Mouse (Mus musculus) cerebellum, adult 8-10 months (tissue): ENCODE data around the gene Dqx1.

Experiments
- DNase-seq: peaks from one replicate; pipeline ENCODE4 v3.0.0; 2022

Gene Dqx1

DNA sequence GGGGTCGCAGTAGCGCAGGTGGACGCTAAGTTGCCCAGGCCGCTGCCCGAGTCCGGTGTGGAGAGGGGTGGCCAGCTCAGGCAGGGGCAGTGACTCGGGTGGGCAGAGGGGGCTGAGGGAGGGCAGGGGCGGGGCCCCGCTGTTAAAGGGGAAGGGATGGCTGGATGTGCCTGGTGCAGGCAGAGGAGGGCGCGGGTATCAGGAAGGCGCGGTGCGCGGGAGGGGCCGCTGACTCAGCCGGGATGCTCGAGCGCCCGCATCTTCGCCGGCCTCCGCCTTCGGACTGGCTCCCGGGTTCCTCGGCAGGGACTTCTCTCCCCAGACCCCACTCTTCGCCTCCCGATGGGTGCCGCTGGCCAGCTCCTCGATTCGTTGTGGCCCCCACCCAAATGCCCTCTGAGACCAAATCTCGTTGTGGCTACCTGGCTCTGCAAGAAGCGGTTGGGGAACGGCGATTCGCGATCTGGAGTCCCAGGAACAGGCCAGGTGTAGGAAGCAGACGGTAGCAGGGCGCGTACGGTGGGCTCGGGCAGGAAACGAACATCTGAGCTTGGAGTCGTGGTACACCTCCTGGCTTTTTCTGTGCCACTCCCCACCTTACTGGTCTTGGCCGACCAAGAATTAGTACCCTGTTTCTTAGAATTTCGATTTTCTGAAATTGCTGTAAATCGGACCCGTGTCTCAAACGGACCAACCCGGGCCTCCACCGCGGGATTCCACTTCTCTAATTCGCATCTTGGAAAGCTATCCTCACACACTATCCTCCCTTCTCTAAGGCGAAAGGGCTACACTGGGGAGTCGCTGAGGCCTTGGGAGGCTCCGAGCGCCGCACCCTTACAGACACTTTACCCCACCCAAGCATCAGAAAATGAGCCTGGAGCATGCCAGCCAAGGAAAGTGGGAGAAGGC lies 12.9 kb downstream of the Dqx1 start:
- peak; percentile 50 for DNase-seq

GRCm38 (mm10) chr6:83071220-83071619 lies 13.6 kb downstream of the Dqx1 start:
- DNase-seq = peak; percentile 30

DNA sequence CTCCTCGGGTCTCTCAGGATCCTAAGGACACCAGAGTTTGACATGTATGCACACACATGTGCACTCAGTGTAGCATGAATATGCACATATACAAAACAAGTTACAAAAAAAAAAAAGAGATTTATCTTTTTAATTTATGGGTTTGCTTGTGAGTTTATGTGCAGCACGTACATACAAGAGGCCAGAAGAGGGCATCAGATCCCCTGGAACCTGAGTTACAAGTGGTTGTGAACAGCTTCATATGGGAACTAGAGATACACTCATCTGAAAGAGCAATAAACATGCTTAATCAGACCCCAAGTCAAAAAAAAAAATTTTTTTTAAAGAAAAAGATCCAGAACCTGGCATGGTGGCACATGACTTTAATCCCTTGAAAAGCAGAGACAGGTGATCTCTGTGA lies 17.3 kb downstream of the Dqx1 start:
- DNase-seq = no peak

DNA sequence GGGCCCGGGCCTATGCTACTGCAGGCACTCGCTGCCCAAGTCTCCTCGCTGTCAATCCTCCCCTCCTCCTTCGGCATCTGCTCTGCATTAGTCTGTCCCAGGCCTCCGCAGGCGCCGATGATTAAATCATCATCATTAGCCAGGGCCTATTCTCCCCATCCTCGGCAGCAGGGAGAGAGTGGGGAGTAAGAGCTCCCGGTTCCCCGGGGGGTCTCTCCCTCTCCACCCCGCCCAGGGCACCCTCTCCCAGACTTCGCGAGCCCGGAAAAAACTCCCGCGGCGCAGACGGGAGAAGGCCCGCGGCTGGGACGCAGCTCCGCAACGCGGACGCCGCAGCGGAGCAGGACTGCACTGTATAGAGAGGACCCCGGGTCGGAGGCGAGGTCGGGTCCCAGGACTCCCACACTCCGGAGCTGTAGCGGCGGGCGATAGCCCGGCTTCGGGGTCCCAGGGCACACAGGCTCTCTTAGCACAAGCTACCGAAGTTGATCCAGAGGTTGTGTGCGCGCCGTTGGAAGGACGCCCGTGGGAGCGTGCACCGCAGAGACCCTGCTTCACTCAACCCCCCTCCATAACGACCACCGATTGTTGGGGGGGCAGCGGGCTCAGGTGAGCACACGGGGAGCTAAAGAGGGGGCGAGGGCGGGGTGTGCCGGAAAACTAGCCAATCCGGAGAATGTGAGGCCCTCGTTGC lies 20.1 kb downstream of the Dqx1 start, which contains the start of gene Pcgf1:
Pcgf1 (plus strand) TSS at position 240 of the 694 bp plus-strand sequence.
- no peak for DNase-seq

GRCm38 (mm10) chr6:83078324-83078858 lies 20.7 kb downstream of the Dqx1 start:
- peak; percentile 100 for DNase-seq

DNA sequence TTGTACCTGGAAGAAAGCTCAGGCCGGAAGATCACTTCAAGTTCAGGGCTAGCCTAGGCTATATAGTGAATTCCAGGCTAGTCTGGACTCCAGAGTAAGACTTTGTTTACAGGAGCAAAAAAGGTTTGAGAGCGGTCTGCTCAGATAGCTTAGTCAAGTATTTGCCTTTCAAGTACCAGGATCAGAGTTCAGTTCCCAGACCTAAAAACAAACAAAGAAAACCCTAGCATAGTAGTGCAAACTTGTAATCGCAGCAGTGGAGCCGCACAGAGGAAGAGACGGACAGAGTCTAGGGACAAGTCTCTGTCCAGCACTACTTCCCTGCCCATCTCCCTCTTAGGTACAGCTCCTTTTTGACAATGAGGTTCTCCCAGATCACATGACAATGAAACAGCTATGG lies 22.6 kb downstream of the Dqx1 start:
- no peak for DNase-seq

GRCm38 (mm10) chr6:83083497-83083896 lies 25.9 kb downstream of the Dqx1 start:
- no peak for DNase-seq

DNA sequence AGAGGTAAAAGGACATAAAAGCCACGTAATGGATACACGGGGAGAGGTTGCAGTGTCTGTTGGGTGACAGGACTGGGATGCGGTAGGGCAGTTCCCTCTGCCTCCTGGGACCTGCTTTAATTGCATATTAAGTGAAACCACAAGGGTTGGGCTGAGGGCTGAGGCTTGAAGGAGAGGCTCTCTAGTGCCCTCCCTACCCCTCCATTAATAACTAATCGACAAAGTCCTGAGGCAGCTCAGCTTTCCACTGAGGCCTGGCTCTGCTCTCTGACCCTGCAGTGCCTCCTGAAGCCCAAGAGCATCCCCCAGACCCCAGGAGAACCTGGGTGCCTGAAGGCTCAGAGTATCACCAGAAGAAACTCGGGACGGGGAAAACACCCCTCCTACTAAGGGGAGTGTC lies 26.8 kb downstream of the Dqx1 start:
- no peak for DNase-seq

- no peak for DNase-seq
Observed at GRCm38 (mm10) chr6:83086121-83087035, 28.7 kb downstream of the Dqx1 start, which contains the start of gene Lbx2. Gene Lbx2 (plus strand): TSS chr6:83086367.

- no peak for DNase-seq
Observed at GRCm38 (mm10) chr6:83087205-83087925, 29.7 kb downstream of the Dqx1 start.

DNA sequence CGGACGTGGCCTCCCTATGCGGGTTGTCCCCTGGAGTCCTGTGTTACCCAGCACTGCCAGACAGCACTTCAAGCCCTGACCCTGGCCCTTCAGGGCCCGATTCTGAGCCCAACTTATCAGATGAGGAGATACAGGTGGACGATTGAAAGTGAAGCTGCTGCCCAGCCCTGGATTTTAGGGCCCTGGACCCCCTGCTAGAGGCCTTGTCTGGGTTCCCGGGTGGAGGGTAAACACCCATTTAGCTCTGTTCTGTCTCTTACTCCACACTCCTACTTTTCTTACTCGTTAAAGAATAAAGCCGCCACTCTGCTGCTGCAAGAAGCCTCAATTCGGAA lies 30.2 kb downstream of the Dqx1 start:
- no peak for DNase-seq

GRCm38 (mm10) chr6:83092416-83093127 lies 34.9 kb downstream of the Dqx1 start:
- no peak for DNase-seq

GRCm38 (mm10) chr6:83095968-83096367 lies 38.3 kb downstream of the Dqx1 start:
- DNase-seq = no peak

- DNase-seq = no peak
Observed at GRCm38 (mm10) chr6:83098411-83098810, 40.8 kb downstream of the Dqx1 start.

GRCm38 (mm10) chr6:83101316-83101687 lies 43.7 kb downstream of the Dqx1 start, which contains the start of the genes Ccdc142 and Gm42688:
Gene Ccdc142 (plus strand): TSS chr6:83101601.
Gene Gm42688 (plus strand): TSS chr6:83101617.
- DNase-seq = peak; percentile 87

- no peak for DNase-seq
Observed at GRCm38 (mm10) chr6:83101688-83102556, 44.3 kb downstream of the Dqx1 start.

GRCm38 (mm10) chr6:83103130-83103650 lies 45.5 kb downstream of the Dqx1 start:
- DNase-seq = no peak

DNA sequence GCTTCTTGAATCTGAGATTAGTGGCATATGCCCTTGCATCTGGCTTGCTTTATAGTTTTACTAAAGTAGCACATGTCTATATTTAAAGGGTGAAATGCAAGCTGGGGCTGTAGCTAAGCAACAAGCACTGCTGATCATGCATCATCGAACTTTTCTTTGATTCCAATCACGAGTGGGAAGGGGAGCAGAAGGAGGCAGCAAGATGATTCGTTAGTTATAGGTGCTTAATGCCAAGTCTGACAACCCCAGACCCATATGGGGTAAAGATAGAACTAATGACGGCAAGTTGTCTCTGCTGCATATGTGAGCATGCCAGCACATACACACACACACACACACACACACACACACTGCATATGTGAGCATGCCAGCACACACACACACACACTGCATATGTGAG lies 46.5 kb downstream of the Dqx1 start:
- DNase-seq = no peak

DNA sequence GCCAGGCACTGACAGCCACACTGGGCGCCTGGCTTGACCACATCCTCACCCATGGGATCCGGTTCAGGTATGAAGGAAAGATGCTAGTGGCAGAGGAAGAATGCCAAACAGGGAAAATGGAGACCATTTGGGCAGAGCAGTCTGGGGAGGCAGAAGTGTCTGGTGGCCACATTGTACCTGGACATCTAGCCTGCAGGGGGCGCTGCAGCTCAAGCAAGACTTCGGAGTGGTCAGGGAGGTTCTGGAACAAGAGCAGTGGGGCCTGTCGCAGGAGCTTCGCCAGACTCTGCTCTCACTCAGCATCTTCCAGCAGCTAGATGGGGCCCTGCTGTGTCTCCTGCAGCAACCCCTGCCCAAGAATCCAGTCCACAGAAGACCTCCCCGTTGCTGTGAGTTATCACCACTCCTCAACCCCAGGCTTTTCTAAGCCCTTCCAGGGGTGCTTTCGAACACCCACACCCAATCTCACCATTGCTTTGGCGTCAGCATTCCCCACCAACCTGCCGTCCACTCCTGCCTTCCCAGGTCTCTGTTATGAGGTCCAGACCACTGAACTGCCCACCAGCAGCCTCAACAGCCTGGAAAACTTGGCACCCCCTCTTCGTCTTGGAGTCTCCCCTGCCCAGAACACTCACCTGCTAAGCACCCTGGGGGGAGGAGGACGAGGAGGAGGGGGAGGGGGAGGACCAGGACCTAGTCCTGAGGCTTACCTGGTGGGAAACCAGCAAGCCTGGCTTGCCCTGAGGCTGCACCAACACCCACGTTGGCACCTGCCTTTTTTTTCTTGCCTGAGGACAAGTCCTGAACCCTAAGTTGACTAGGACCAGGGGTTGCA lies 50.1 kb downstream of the Dqx1 start:
- DNase-seq = peak; percentile 70
